Mouse (Mus musculus) thymus, postnatal 25 days (tissue): ENCODE data around the gene Tbkbp1.

Source experiments
- DNase-seq: peaks from one replicate; pipeline ENCODE4 v3.0.0; 2022

Tbkbp1 gene

DNA sequence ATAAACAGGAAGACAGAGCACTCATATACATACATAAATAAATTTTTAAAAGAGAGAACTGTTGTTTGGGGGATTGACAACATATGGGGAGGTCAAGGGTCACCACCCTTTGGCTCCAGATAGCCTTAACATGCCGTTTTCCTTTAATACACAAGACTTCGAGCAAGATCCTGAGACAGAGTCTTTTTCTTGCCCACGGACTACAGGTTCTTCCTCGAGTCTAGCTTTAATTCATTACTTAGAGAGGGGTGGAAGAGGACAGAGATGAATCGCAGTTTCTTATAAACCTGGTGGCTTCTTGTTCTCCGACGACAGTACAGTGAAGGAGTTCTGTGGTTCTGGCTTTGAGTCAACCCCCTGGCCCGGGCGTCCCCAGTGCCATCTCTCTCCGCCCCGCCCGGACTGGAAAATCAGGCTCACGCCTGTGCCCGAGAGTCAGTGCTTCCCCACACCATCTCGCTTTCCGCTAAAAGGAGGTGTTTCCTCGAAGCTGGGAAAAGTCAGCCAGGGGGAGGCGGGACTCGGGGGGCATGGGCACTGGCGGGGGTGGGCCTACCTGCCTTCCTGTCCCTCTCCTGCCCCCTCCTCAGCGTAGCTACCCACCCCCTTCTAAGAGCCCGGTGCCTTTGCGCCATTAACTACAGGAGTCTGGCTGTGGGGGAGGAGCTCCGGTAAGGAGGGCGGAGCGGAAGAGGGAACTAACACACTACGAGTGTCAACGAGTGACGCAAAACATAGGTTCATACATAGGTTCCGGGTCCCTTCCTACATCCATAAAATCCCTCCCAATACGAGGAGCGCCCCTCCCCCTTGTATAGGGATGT is 24.4 kb downstream of the Tbkbp1 start:
- DNase-seq = peak; percentile 74

DNA sequence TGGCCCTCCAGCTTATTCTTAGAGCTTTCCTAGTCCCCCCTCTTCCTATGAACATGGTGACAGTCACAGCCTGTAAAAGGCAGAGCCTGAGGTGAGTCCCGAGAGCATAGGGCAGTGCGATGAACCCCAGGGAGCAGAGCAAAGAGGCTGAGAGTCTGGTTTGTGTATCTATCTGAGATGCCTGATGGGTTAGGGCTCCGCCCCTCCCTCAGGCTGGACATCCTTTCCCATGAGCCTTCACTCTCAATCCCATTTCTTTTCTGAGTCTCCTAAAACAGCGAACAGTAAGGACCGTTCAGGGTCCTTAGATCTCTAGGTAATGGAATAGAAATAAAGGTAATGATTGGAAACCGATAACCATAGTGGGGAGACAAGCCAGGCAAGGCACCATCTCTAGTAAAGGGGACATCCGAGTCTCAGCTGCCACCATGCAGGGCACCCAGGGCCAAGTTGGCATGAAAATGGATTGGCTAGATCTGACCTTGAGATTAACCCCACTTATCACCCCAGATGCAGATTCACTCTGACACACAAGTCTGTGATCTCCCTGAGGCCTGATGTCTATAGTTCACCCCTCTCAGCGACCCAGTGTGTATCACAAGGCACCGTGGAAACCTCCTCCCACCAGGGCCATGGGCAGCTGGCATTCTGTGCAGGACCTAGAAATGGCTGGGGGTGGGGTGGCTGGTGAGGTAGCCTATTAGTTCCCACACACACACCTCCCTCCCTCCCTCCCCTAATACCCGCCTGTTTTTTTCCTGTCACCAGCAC is 26.8 kb downstream of the Tbkbp1 start:
- no peak for DNase-seq

DNA sequence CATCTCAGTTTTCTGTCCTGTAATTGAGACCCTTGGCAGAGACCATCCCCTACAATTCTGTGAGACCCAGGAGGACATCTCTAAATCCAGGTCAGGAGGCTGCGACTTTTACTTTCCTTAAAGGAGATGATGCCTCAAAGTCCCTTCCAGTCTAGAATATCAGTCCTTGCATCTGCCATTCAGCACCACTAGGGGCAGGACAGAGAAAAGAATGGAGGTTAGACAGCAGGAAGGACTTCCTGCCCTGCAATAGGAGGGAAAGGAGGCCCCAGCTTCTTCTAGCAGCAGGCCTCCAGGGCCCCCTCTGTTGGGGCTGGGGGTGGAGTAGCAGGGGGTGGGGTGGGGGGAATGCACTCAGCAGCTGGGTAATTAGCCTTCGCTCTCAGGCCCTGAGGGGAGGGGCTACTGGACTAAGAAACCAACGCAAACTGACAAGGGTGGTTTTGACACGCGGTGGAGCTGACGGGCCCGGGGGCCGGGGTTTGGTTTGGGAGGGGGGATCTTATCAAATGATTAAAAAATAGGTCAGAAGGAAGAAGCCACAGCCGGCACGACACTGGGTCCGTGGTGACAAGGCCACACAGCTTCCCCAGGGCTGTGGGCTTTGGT is 27.9 kb downstream of the Tbkbp1 start:
- DNase-seq = no peak

DNA sequence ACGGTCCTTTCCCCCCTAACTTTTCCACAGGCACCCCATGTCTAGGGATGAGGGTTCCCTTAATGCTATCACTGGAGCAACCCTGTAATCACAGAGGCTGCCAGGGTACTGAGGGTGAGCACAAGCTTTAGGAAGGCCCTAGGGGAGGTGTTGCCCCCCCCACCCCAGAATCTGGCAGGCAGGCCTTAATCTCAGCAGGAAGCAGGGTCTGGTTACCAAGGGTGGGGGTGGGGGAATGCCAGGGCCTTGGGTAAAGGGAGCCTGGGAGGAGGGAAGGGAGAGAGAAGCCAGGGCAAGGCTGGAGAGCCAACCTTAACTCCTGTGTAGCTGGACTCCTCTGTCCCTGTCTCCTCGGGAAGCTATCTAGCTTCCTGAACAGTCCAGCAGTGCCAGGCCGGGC is 30.7 kb downstream of the Tbkbp1 start:
- DNase-seq = no peak

GRCm38 (mm10) chr11:97120221-97120620 is 31.1 kb downstream of the Tbkbp1 start:
- no peak for DNase-seq

DNA sequence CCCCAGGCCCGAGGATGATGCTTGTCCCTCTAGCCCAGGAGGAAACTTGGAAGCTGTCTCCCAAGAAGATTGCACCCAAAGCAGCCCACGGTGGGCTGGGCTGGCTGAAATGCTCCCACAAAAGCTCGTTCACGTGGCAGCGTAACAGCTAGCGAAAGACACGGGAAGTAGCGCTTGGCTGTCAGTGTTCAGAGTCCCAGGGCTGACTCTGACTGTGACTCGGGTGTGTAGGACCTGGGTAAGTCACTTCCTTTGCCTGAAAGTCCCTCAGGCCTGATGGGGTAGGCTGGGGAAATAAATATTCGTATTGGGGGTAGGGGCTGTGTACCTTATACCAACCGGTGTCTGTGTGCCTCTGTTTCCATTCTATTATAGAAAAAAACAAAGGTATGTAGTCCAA is 35.5 kb downstream of the Tbkbp1 start:
- peak; percentile 33 for DNase-seq

GRCm38 (mm10) chr11:97114671-97115601 is 36.4 kb downstream of the Tbkbp1 start, which contains the start of gene Tbx21:
Gene Tbx21, minus strand, starts transcription at chr11:97115331.
- DNase-seq = peak; percentile 52

DNA sequence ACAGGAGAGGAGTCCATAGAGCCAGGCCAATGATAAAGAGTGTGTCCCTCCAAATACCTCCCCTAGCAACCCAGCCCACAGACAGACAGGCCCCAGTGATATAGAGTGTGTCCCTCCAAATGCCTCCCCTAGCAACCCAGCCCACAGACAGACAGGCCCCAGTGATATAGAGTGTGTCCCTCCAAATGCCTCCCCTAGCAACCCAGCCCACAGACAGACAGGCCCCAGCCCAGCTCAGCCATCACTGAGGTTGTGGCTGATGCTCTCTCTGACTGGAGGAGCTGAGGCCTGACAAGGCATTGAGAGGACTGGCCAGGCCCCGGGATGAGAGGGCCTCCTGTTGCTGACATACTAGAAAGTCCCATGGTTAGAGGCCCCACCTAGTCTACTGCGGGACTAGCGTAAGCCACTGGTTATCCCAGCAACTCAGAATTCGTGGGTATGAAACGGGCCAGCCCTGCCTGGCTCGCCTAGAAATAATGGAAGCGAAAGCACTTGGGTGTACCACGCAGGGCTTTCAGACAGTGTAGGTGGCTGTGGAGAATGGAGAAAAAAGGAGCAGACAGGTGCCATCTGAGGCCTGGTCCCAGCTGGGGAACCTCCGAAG is 38.7 kb downstream of the Tbkbp1 start:
- no peak for DNase-seq

DNA sequence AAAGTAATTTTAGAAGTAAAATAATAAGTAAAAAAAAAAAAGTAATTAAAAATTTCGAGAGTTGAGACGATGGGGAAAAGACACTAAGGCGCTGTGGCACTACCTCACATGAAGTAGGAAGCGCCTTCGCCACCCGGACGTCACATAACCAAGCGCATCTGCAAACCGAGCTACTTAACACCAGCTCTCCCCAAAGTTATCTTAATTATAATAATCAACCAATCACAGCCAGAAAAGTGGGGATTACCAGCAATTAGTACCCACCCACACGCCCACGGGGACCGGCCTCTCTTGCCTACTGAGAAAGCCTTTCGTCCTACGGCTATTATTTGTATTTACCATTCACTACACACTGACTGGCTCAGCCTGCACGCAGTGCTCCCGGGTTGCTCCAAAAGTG is 42.3 kb downstream of the Tbkbp1 start:
- no peak for DNase-seq

GRCm38 (mm10) chr11:97104091-97104483 is 47.2 kb downstream of the Tbkbp1 start:
- no peak for DNase-seq

DNA sequence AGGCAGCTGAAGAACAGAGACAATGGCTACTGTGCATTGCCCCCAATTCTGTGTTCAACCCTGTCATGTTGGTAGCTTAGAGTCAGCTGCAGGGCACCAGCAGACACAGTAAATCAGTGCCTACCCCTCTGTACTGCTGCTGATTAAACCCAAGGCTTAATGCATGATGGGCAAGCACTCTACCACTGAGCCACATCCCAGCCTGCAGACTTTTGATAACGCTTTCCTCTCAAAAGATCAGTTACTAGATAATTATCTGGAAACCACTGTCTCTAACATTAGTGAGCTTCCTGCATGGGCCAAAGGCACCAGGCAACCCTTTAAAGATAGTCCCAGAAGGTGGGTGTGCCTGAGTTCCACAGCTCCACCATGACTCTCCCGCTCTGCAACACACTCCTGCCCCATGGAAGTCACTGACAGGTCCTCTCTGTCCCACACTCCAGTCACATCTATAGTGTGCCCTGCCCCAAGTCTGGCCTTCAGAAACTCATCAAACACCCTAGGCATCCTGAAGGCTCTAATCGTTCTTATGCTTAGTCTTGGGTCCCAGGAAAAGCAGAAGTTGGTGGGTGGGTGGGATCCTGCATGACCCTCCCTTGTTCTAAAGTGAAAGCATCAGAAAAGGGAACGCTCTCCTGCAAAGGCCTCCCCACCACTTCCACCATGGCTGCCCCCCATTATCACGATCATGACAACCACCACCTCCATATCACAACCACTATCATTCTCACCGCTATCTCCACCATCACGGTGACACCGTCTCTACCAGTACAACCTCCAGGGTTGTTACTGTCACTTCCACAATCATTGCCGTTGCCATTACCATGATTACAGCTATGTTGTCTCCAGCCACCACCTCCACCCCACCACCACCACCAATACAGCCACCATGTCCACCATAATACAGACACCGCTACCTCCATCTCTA is 47.9 kb downstream of the Tbkbp1 start:
- DNase-seq = no peak

GRCm38 (mm10) chr11:97101722-97102121 is 49.6 kb downstream of the Tbkbp1 start:
- DNase-seq = peak; percentile 78

DNA sequence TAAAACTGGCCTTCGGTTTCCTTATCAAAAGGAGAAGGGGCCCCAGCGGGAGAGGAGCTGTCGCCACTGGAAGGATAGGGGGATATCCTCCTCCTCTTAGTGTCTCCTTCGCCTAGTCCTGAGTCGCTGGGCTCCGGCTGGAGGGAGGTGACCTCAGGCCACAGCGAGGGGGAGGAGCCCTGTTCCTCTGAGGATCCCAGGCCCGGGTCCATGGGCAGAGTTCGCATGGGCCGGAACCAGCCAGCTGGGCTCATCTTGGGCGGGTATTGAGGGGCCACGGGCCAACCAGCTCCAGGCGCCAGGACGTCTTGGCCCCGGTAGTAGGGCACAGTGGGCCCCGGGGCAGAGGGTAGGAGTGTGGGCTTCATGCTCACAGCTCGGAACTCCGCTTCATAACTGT is 52.5 kb downstream of the Tbkbp1 start:
- no peak for DNase-seq

GRCm38 (mm10) chr11:97094600-97094999 is 56.7 kb downstream of the Tbkbp1 start:
- DNase-seq = no peak

DNA sequence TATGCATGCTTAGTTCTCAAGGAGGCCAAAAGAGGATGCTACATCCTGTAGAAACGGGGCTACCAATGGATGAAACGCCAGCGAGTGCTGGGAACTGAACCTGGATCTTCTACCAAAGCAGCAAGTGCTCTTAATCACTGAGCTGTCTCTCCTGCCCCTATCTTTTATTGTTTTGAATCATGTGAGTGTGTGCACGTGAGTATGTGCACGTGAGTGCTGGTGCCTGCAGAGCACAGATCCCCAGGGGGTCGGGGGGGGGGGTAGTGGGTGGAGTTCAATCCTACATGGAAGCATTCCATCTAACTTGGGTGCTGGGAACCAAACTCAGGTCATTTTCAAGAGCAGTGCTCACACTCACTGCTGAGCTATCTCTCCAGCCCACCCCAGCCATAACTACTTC is 64.9 kb downstream of the Tbkbp1 start:
- DNase-seq = no peak
